Mouse (Mus musculus) MEL (cell line): ENCODE results near the gene Fbxo4. TPM values are rescaled to one million over a fixed set of nuclear protein-coding genes. Genes with fewer than 3 reads are reported as not detected.
A peak's percentile ranks its signal among the peaks of the same experiment; 100 is the strongest.

Experiments used
- DNase-seq: peaks from one replicate; pipeline ENCODE4 v3.0.0; 2011; ENCODE audit warnings: low read depth, low spot score
- H3K27ac ChIP-seq: 2 replicates; pipeline ENCODE4 v1.5.1; 2012; ENCODE audit warnings: low read depth, mild to moderate bottlenecking, control low read depth, low read length, moderate library complexity; ENCODE audit not compliant: control insufficient read depth
- H3K27me3 ChIP-seq, 2 experiments: fragments of 150-350 bp in 1 of 2; sonication (generic) in 1 of 2; 2 replicates each; pipeline ENCODE4 v1.6.1; 2012; ENCODE audit warnings: low read length in 2 of 2, mild to moderate bottlenecking in 2 of 2, improper control_type of control experiment in 1 of 2, moderate library complexity in 1 of 2; ENCODE audit not compliant: insufficient read depth in 2 of 2, control insufficient read depth in 1 of 2
- H3K36me3 ChIP-seq, 2 experiments: 2 replicates each; pipeline ENCODE4 v1.6.1; 2012 to 2014; ENCODE audit warnings: low read length in 2 of 2, improper control_type of control experiment in 1 of 2, inconsistent platforms in 1 of 2, mild to moderate bottlenecking in 1 of 2; ENCODE audit not compliant: insufficient read depth in 2 of 2, control insufficient read depth in 1 of 2
- H3K4me1 ChIP-seq, 2 experiments: fragments of 150-350 bp in 1 of 2; sonication (generic) in 1 of 2; 2 replicates each; pipeline ENCODE4 v1.6.1; 2012; ENCODE audit warnings: low read length in 2 of 2, improper control_type of control experiment in 1 of 2, mild to moderate bottlenecking in 1 of 2; ENCODE audit not compliant: insufficient read depth in 2 of 2, control insufficient read depth in 1 of 2
- H3K4me3 ChIP-seq, 2 experiments: fragments of 150-350 bp in 1 of 2; sonication (generic) in 1 of 2; 2 replicates each; pipeline ENCODE4 v1.5.1; 2012; ENCODE audit warnings: low read depth in 2 of 2, low read length in 2 of 2, mild to moderate bottlenecking in 2 of 2, moderate library complexity in 2 of 2, control low read depth in 1 of 2, improper control_type of control experiment in 1 of 2; ENCODE audit not compliant: control insufficient read depth in 1 of 2, insufficient read depth in 1 of 2
- H3K79me2 ChIP-seq: 2 replicates; pipeline ENCODE4 v1.6.1; 2012; ENCODE audit warnings: mild to moderate bottlenecking, low read length, moderate library complexity; ENCODE audit not compliant: control insufficient read depth, poor library complexity, insufficient read depth
- H3K9ac ChIP-seq: 2 replicates; pipeline ENCODE4 v1.6.1; 2012; ENCODE audit warnings: low read depth, mild to moderate bottlenecking, control low read depth, low read length, moderate library complexity; ENCODE audit not compliant: control insufficient read depth, poor library complexity, severe bottlenecking
- H3K9me3 ChIP-seq: fragments of 150-350 bp; sonication (generic); replicated peaks from 2 replicates; pipeline ENCODE4 v1.6.1; 2012; ENCODE audit warnings: mild to moderate bottlenecking, low read length, improper control_type of control experiment, moderate library complexity; ENCODE audit not compliant: insufficient read depth
- CTCF ChIP-seq, 3 experiments: IDR thresholded peaks in 2 of 3; conservative IDR thresholded peaks in 1 of 3; 2 replicates each; pipeline ENCODE4 v1.5.1; 2011 to 2012; ENCODE audit warnings: low read length in 3 of 3, low read depth in 2 of 3, mild to moderate bottlenecking in 2 of 3, improper control_type of control experiment in 1 of 3, inconsistent platforms in 1 of 3, mixed read lengths in 1 of 3, moderate library complexity in 1 of 3; ENCODE audit not compliant: control insufficient read depth in 1 of 3, insufficient read depth in 1 of 3, poor library complexity in 1 of 3, severe bottlenecking in 1 of 3
- ELF1 ChIP-seq: IDR thresholded peaks from 2 replicates; pipeline ENCODE4 v1.6.1; 2014; ENCODE audit warnings: low read depth, mild to moderate bottlenecking, inconsistent platforms, low read length, improper control_type of control experiment, moderate library complexity
- EP300 ChIP-seq, 2 experiments: IDR thresholded peaks; 2 replicates each; pipeline ENCODE4 v1.6.1; 2011; ENCODE audit warnings: improper control_type of control experiment in 2 of 2, low read length in 2 of 2, low read depth in 1 of 2, mild to moderate bottlenecking in 1 of 2
- ETS1 ChIP-seq: IDR thresholded peaks from 2 replicates; pipeline ENCODE4 v1.6.1; 2012; ENCODE audit warnings: low read depth, mild to moderate bottlenecking, inconsistent platforms, low read length, improper control_type of control experiment, moderate library complexity
- GATA1 ChIP-seq: IDR thresholded peaks from 2 replicates; pipeline ENCODE4 v1.6.1; 2011; ENCODE audit warnings: low read depth, low read length, improper control_type of control experiment
- HCFC1 ChIP-seq: IDR thresholded peaks from 2 replicates; pipeline ENCODE4 v1.6.1; 2012; ENCODE audit warnings: low read depth, mild to moderate bottlenecking, inconsistent platforms, low read length, improper control_type of control experiment, moderate library complexity
- MAFK ChIP-seq: IDR thresholded peaks from 2 replicates; pipeline ENCODE4 v1.6.1; 2011; ENCODE audit warnings: low read depth, mild to moderate bottlenecking, low read length, improper control_type of control experiment, borderline replicate concordance
- MEF2A ChIP-seq: IDR thresholded peaks from 2 replicates; pipeline ENCODE4 v1.6.1; 2014; ENCODE audit warnings: low read depth, mild to moderate bottlenecking, inconsistent platforms, low read length, improper control_type of control experiment; ENCODE audit not compliant: poor library complexity, insufficient replicate concordance, severe bottlenecking; ENCODE audit errors: extremely low read depth
- MXI1 ChIP-seq: IDR thresholded peaks from 2 replicates; pipeline ENCODE4 v1.6.1; 2011; ENCODE audit warnings: mild to moderate bottlenecking, low read depth, low read length, improper control_type of control experiment
- MYC ChIP-seq: IDR thresholded peaks from 2 replicates; pipeline ENCODE4 v1.6.1; 2011; ENCODE audit warnings: low read depth, mild to moderate bottlenecking, low read length, improper control_type of control experiment, moderate library complexity
- NELFE ChIP-seq: IDR thresholded peaks from 2 replicates; pipeline ENCODE4 v1.6.1; 2011; ENCODE audit warnings: low read depth, low read length, improper control_type of control experiment
- POLR2A ChIP-seq, 2 experiments: IDR thresholded peaks; 2 replicates each; pipeline ENCODE4 v1.6.1; 2011 to 2012; ENCODE audit warnings: low read length in 2 of 2, mild to moderate bottlenecking in 2 of 2, control low read depth in 1 of 2, improper control_type of control experiment in 1 of 2, low read depth in 1 of 2, moderate library complexity in 1 of 2; ENCODE audit not compliant: control insufficient read depth in 1 of 2, insufficient read depth in 1 of 2, poor library complexity in 1 of 2
- SIN3A ChIP-seq: IDR thresholded peaks from 2 replicates; pipeline ENCODE4 v1.6.1; 2012; ENCODE audit warnings: low read length, improper control_type of control experiment, inconsistent platforms
- TAL1 ChIP-seq: IDR thresholded peaks from 2 replicates; pipeline ENCODE4 v1.6.1; 2012; ENCODE audit warnings: mild to moderate bottlenecking, inconsistent platforms, low read length, moderate library complexity, mixed read lengths
- TCF12 ChIP-seq: IDR thresholded peaks from 2 replicates; pipeline ENCODE4 v1.6.1; 2014; ENCODE audit warnings: low read depth, mild to moderate bottlenecking, inconsistent platforms, low read length, improper control_type of control experiment, moderate library complexity
- UBTF ChIP-seq: IDR thresholded peaks from 2 replicates; pipeline ENCODE4 v1.6.1; 2012; ENCODE audit warnings: low read depth, mild to moderate bottlenecking, inconsistent platforms, low read length, improper control_type of control experiment, moderate library complexity, borderline replicate concordance; ENCODE audit not compliant: insufficient read depth
- polyA plus RNA-seq, 2 experiments: library from polyadenylated mRNA; stranded (reverse) in 1 of 2; unstranded in 1 of 2; fragments of >175 nt in 1 of 2; fragments of >200 nt in 1 of 2; gene quantifications; 2 replicates each; pipeline versions ENCODE4 v1.2.1 to v1.2.4; 2012; ENCODE audit warnings: low replicate concordance in 2 of 2, low read depth in 1 of 2; ENCODE audit not compliant: insufficient read length in 2 of 2, insufficient read depth in 1 of 2, missing spikeins in 1 of 2
- total RNA-seq: library from RNA; depleted of rRNA; stranded (reverse); fragments of 300-350 nt; gene quantifications from 2 replicates; pipeline ENCODE4 v1.2.3, GENCODE M21; 2012

The Fbxo4 gene
- total and polyA plus RNA-seq, 3 experiments = 7.4 to 8.0 TPM; not detected in 1

GRCm38 (mm10) chr15:3982732-3983131 is 3.4 kb upstream of the Fbxo4 start:
- H3K4me1 ChIP-seq = peaks cover 3 to 4% of the 10 kb centered on the region in 2 experiments; a peak in 3 of 4 replicates
- H3K4me3 ChIP-seq = no peak overlapping the region
- peak; percentile 55 for DNase-seq
- H3K9me3 ChIP-seq = no peaks in the 10 kb centered on the region
- no peaks in the 10 kb centered on the region for H3K27me3 ChIP-seq
- no peak overlapping the region for H3K27ac ChIP-seq
- H3K36me3 ChIP-seq = peaks cover 12 to 22% of the 10 kb centered on the region in 2 experiments
- H3K9ac ChIP-seq = no peak overlapping the region
- TF ChIP-seq EP300 (IDR thresholded peaks at IDR 0.05; ENCODE audit: low read depth in 1 of 2, low read length in 2 of 2) = 0 out of 4 replicates have a peak, but pooled peaks of 1 of the 2 experiments have one; percentile 14
- no peak for TF ChIP-seq TCF12
- TF ChIP-seq MXI1 = no peak
- H3K79me2 ChIP-seq = peaks cover 6% of the 10 kb centered on the region; the same call in 1 of the 2 replicates

GRCm38 (mm10) chr15:3979871-3980270 is 498 bp upstream of the Fbxo4 start:
- Histone ChIP-seq H3K79me2 (peaks cover 6% of the 10 kb centered on the region; the same call in 1 of the 2 replicates), H3K27me3 (no peaks in the 10 kb centered on the region), H3K27ac (peak overlapping the region; percentile 93), H3K4me3 (peak overlapping the region; percentile 92 to 97), H3K9ac (peak overlapping the region; percentile 97), H3K36me3 (peaks cover 3 to 20% of the 10 kb centered on the region in 2 experiments; a peak in 3 of 4 replicates), H3K4me1 (peaks cover 3 to 4% of the 10 kb centered on the region in 2 experiments; a peak in 3 of 4 replicates), H3K9me3 (no peaks in the 10 kb centered on the region)
- TF ChIP-seq MEF2A (no peak), MAFK (no peak), MYC (no peak), UBTF (no peak), ETS1 (no peak), NELFE (no peak), MXI1 (no peak)
- DNase-seq = no peak

- H3K79me2 ChIP-seq = peaks cover 6% of the 10 kb centered on the region; the same call in 1 of the 2 replicates
- no peak for DNase-seq
- no peak overlapping the region; a peak in 1 of 4 replicates for H3K4me3 ChIP-seq
- H3K27ac ChIP-seq = no peak overlapping the region
- TF ChIP-seq GATA1 (no peak), CTCF (IDR thresholded peaks at IDR 0.05 in 2 of 3, conservative IDR thresholded peaks at IDR 0.05 in 1 of 3; ENCODE audit: control insufficient read depth in 1 of 3, insufficient read depth in 1 of 3, low read depth in 2 of 3, low read length in 3 of 3, poor library complexity in 1 of 3, severe bottlenecking in 1 of 3) (peak in 1 of 3 experiments; percentile 25; a peak in 1 of 6 replicates), ELF1 (no peak), MAFK (no peak), POLR2A (IDR thresholded peaks at IDR 0.05; ENCODE audit: control insufficient read depth in 1 of 2, insufficient read depth in 1 of 2, low read depth in 1 of 2, low read length in 2 of 2, poor library complexity in 1 of 2) (no peak), HCFC1 (no peak), TAL1 (no peak), SIN3A (no peak)
- TF ChIP-seq, all 39 proteins: peak for 1
- Histone ChIP-seq H3K4me1 (peaks cover 3 to 4% of the 10 kb centered on the region in 2 experiments; a peak in 3 of 4 replicates), H3K36me3 (peaks cover 0 to 17% of the 10 kb centered on the region in 2 experiments; a peak in 2 of 4 replicates), H3K9me3 (no peaks in the 10 kb centered on the region), H3K27me3 (no peaks in the 10 kb centered on the region), H3K9ac (no peak overlapping the region)
These were observed 1.1 kb downstream of the Fbxo4 start for GRCm38 (mm10) chr15:3978279-3978678.
